Mouse (Mus musculus): ENCODE measurements around the gene Prdm11.

GRCm38 (mm10) chr2:92985600-92985999 lies 60.4 kb downstream of the Prdm11 start:
- no peak for TF ChIP-seq CTCF (IDR thresholded peaks at IDR 0.05; ENCODE audit: control insufficient read depth, insufficient read depth, low read length)
- TF ChIP-seq POLR2A (IDR thresholded peaks at IDR 0.05; ENCODE audit: borderline replicate concordance, control insufficient read depth, low read depth, low read length): no peak
